Mouse (Mus musculus) forebrain, embryonic 15.5 days (tissue): ENCODE measurements around the gene Vgf. TPM values are rescaled to one million over a fixed set of nuclear protein-coding genes. Genes with fewer than 3 reads are reported as not detected.
A peak's percentile ranks its signal among the peaks of the same experiment; 100 is the strongest.

ENCODE experiments used
- ATAC-seq: fragments of 200-750 bp; cut with Nextera tagmentation; replicated peaks from 2 replicates; pipeline ENCODE4 v1.8.0; 2017; ENCODE audit warnings: mild to moderate bottlenecking, moderate TSS enrichment, moderate library complexity
- H3K27ac ChIP-seq: fragments of 300-500 bp; sonication (generic); replicated peaks from 2 replicates; pipeline ENCODE4 v1.5.1; 2015; ENCODE audit warnings: mild to moderate bottlenecking, inconsistent platforms
- H3K27me3 ChIP-seq: fragments of 300-500 bp; sonication (generic); 2 replicates; pipeline ENCODE4 v1.6.1; 2015; ENCODE audit warnings: inconsistent platforms
- H3K36me3 ChIP-seq: fragments of 300-500 bp; sonication (generic); 2 replicates; pipeline ENCODE4 v1.6.1; 2015; ENCODE audit warnings: mild to moderate bottlenecking, inconsistent platforms
- H3K4me1 ChIP-seq: fragments of 300-500 bp; sonication (generic); 2 replicates; pipeline ENCODE4 v1.6.1; 2015; ENCODE audit warnings: inconsistent platforms
- H3K4me2 ChIP-seq: fragments of 300-500 bp; sonication (generic); replicated peaks from 2 replicates; pipeline ENCODE4 v1.6.1; 2015; ENCODE audit warnings: mild to moderate bottlenecking, inconsistent platforms
- H3K4me3 ChIP-seq: fragments of 300-500 bp; sonication (generic); 2 replicates; pipeline ENCODE4 v1.5.1; 2015; ENCODE audit warnings: mild to moderate bottlenecking, inconsistent platforms
- H3K9ac ChIP-seq: fragments of 300-500 bp; sonication (generic); replicated peaks from 2 replicates; pipeline ENCODE4 v1.6.1; 2015; ENCODE audit warnings: mild to moderate bottlenecking, inconsistent platforms
- H3K9me3 ChIP-seq: fragments of 300-500 bp; sonication (generic); 2 replicates; pipeline ENCODE4 v1.6.1; 2016; ENCODE audit warnings: inconsistent platforms
- WGBS: fragments of 180-500 bp; shearing (Covaris S2); methylation state at CpG from one replicate; pipeline ENCODE4 v1.1.7; 2015; ENCODE audit warnings: mixed read lengths; 5-methylcytosine and 5-hydroxymethylcytosine counted together
- polyA plus RNA-seq: library from polyadenylated mRNA; unstranded; fragments of >200 nt; fragmentation: Nextera tagmentation; extraction: Ambion mirVana; gene quantifications from 2 replicates; pipeline ENCODE4 v1.2.1, GENCODE M21; 2015

Gene Vgf
- polyA plus RNA-seq, 1 experiment from 2014 or later = 4.4 TPM

- Histone ChIP-seq H3K4me2 (peak overlapping the region; percentile 99), H3K9ac (peak overlapping the region; percentile 59), H3K27me3 (peaks cover 48% of the 10 kb centered on the region), H3K4me3 (peak overlapping the region; percentile 48), H3K36me3 (no peaks in the 10 kb centered on the region), H3K9me3 (no peaks in the 10 kb centered on the region), H3K27ac (no peak overlapping the region), H3K4me1 (peaks cover 41% of the 10 kb centered on the region)
- no peak for ATAC-seq
- WGBS = under 1% methylated on average over 78 of the region's 78 CpGs
These were observed 5.2 kb downstream of the Vgf start for GRCm38 (mm10) chr5:137031076-137032032.

- Histone ChIP-seq H3K4me2 (peak overlapping the region; percentile 99), H3K27ac (0 out of 2 replicates have a peak overlapping the region, but pooled peaks have one; percentile 9), H3K27me3 (peaks cover 41% of the 10 kb centered on the region), H3K9me3 (no peaks in the 10 kb centered on the region), H3K36me3 (no peaks in the 10 kb centered on the region; the same call in 1 of the 2 replicates), H3K4me1 (peaks cover 41% of the 10 kb centered on the region), H3K9ac (peak overlapping the region; percentile 59), H3K4me3 (peak overlapping the region; percentile 48)
- ATAC-seq = peak; percentile 3; the same call in 1 of the 2 replicates
- under 1% methylated on average over 32 of the region's 33 CpGs for WGBS
These were observed 5.8 kb downstream of the Vgf start for GRCm38 (mm10) chr5:137032033-137032421.

- Histone ChIP-seq H3K4me1 (peaks cover 41% of the 10 kb centered on the region), H3K4me2 (peak overlapping the region; percentile 99), H3K9me3 (no peaks in the 10 kb centered on the region), H3K27me3 (peaks cover 37% of the 10 kb centered on the region), H3K9ac (peak overlapping the region; percentile 59), H3K4me3 (peak overlapping the region; percentile 48), H3K36me3 (peaks cover 3% of the 10 kb centered on the region), H3K27ac (peak overlapping the region; percentile 56)
- WGBS = under 1% methylated on average over 49 of the region's 49 CpGs
- peak; percentile 72 for ATAC-seq
These were observed 6.5 kb downstream of the Vgf start for GRCm38 (mm10) chr5:137032641-137033074.

- H3K9me3 ChIP-seq = no peaks in the 10 kb centered on the region
- H3K27me3 ChIP-seq = peaks cover 6% of the 10 kb centered on the region
- no peak overlapping the region for H3K4me3 ChIP-seq
- WGBS = 87% methylated on average over 13 of the region's 13 CpGs
- no peak for ATAC-seq
- H3K4me1 ChIP-seq = peaks cover 18% of the 10 kb centered on the region
- no peak overlapping the region for H3K9ac ChIP-seq
- H3K36me3 ChIP-seq = peaks cover 33% of the 10 kb centered on the region
- H3K4me2 ChIP-seq = no peak overlapping the region
- no peak overlapping the region for H3K27ac ChIP-seq
These were observed 10.0 kb downstream of the Vgf start for GRCm38 (mm10) chr5:137036211-137036610.

GRCm38 (mm10) chr5:137039453-137039852, 13.3 kb downstream of the Vgf start:
- WGBS = 92% methylated on average over 10 of the region's 10 CpGs
- H3K27ac ChIP-seq = no peak overlapping the region
- H3K4me1 ChIP-seq = peaks cover under 1% of the 10 kb centered on the region
- H3K9me3 ChIP-seq = no peaks in the 10 kb centered on the region
- H3K4me2 ChIP-seq = no peak overlapping the region
- no peak overlapping the region for H3K4me3 ChIP-seq
- no peak overlapping the region for H3K9ac ChIP-seq
- H3K27me3 ChIP-seq = no peaks in the 10 kb centered on the region
- H3K36me3 ChIP-seq = peaks cover 49% of the 10 kb centered on the region
- ATAC-seq = no peak

- H3K9ac ChIP-seq = no peak overlapping the region
- H3K27ac ChIP-seq = no peak overlapping the region
- no peak overlapping the region for H3K4me3 ChIP-seq
- 86% methylated on average over 10 of the region's 10 CpGs for WGBS
- ATAC-seq = no peak
- H3K9me3 ChIP-seq = no peaks in the 10 kb centered on the region
- H3K27me3 ChIP-seq = no peaks in the 10 kb centered on the region
- H3K36me3 ChIP-seq = peaks cover 49% of the 10 kb centered on the region
- H3K4me1 ChIP-seq = peaks cover 14% of the 10 kb centered on the region
- no peak overlapping the region for H3K4me2 ChIP-seq
These were observed 15.2 kb downstream of the Vgf start for GRCm38 (mm10) chr5:137041442-137041841.

- H3K9me3 ChIP-seq = no peaks in the 10 kb centered on the region
- H3K4me2 ChIP-seq = no peak overlapping the region
- H3K27ac ChIP-seq = no peak overlapping the region
- WGBS = 95% methylated on average over 7 of the region's 7 CpGs
- peaks cover 20% of the 10 kb centered on the region for H3K4me1 ChIP-seq
- H3K9ac ChIP-seq = no peak overlapping the region
- peaks cover 35% of the 10 kb centered on the region for H3K36me3 ChIP-seq
- H3K27me3 ChIP-seq = no peaks in the 10 kb centered on the region
- ATAC-seq = no peak
- no peak overlapping the region for H3K4me3 ChIP-seq
These were observed 17.8 kb downstream of the Vgf start for GRCm38 (mm10) chr5:137043997-137044396.

- peak within 1 kb of the TSS; percentile 89 for H3K9ac ChIP-seq
- H3K9me3 ChIP-seq = no peaks in the 10 kb centered on the region
- H3K27ac ChIP-seq = peak within 1 kb of the TSS; percentile 81
- H3K4me3 ChIP-seq = peak within 1 kb of the TSS; percentile 82
- H3K36me3 ChIP-seq = peaks cover 19% of the 10 kb centered on the region
- no peaks in the 10 kb centered on the region for H3K27me3 ChIP-seq
- peaks cover 20% of the 10 kb centered on the region for H3K4me1 ChIP-seq
- peak; percentile 92 for ATAC-seq
- peak within 1 kb of the TSS; percentile 87 for H3K4me2 ChIP-seq
- WGBS = under 1% methylated on average over 48 of the region's 48 CpGs
These were observed 19.5 kb downstream of the Vgf start, which contains the start of gene Ap1s1 for GRCm38 (mm10) chr5:137045402-137046323. TSS of gene Ap1s1 (minus strand) at chr5:137046135.

GRCm38 (mm10) chr5:137046324-137046718, 20.1 kb downstream of the Vgf start:
- WGBS = 19% methylated on average over 5 of the region's 5 CpGs
- H3K27ac ChIP-seq = peak overlapping the region; percentile 81
- no peaks in the 10 kb centered on the region for H3K9me3 ChIP-seq
- peak overlapping the region; percentile 82 for H3K4me3 ChIP-seq
- no peaks in the 10 kb centered on the region for H3K27me3 ChIP-seq
- peak overlapping the region; percentile 87 for H3K4me2 ChIP-seq
- no peak; the same call in 1 of the 2 replicates for ATAC-seq
- H3K9ac ChIP-seq = no peak overlapping the region
- peaks cover 20% of the 10 kb centered on the region for H3K4me1 ChIP-seq
- peaks cover 14% of the 10 kb centered on the region for H3K36me3 ChIP-seq

- no peak overlapping the region for H3K4me3 ChIP-seq
- no peak overlapping the region for H3K9ac ChIP-seq
- H3K4me1 ChIP-seq = peaks cover 20% of the 10 kb centered on the region
- peak overlapping the region; percentile 81; the same call in 1 of the 2 replicates for H3K27ac ChIP-seq
- H3K9me3 ChIP-seq = no peaks in the 10 kb centered on the region
- peaks cover 8% of the 10 kb centered on the region for H3K36me3 ChIP-seq
- H3K4me2 ChIP-seq = no peak overlapping the region
- no peaks in the 10 kb centered on the region for H3K27me3 ChIP-seq
- no peak for ATAC-seq
These were observed 20.8 kb downstream of the Vgf start for GRCm38 (mm10) chr5:137046991-137047390.

GRCm38 (mm10) chr5:137051125-137051524, 24.9 kb downstream of the Vgf start:
- Histone ChIP-seq H3K27me3 (no peaks in the 10 kb centered on the region), H3K9ac (no peak overlapping the region), H3K27ac (no peak overlapping the region), H3K36me3 (no peaks in the 10 kb centered on the region), H3K4me1 (peaks cover 9% of the 10 kb centered on the region), H3K9me3 (no peaks in the 10 kb centered on the region), H3K4me2 (no peak overlapping the region), H3K4me3 (no peak overlapping the region)
- ATAC-seq = no peak
- 55% methylated on average over 6 of the region's 6 CpGs for WGBS
